Mouse (Mus musculus) fibroblast of lung, adult 2 months (primary cell): ENCODE data around the gene Eif3c.

ENCODE experiments used
- DNase-seq: peaks from one replicate; pipeline ENCODE4 v3.0.0-alpha.2; 2011; ENCODE audit warnings: low read depth

Eif3c gene

GRCm38 (mm10) chr7:126554796-126555195 lies 11.4 kb downstream of the Eif3c start:
- no peak for DNase-seq

- DNase-seq = no peak
Observed at GRCm38 (mm10) chr7:126545631-126546030, 20.6 kb downstream of the Eif3c start.

- no peak for DNase-seq
Observed at GRCm38 (mm10) chr7:126541661-126542060, 24.6 kb downstream of the Eif3c start.

- DNase-seq = peak; percentile 44
Observed at GRCm38 (mm10) chr7:126537820-126538585, 28.2 kb downstream of the Eif3c start.

GRCm38 (mm10) chr7:126536466-126536865 lies 29.7 kb downstream of the Eif3c start:
- no peak for DNase-seq

- no peak for DNase-seq
Observed at GRCm38 (mm10) chr7:126535766-126536165, 30.4 kb downstream of the Eif3c start.

GRCm38 (mm10) chr7:126533434-126533833 lies 32.8 kb downstream of the Eif3c start:
- no peak for DNase-seq

GRCm38 (mm10) chr7:126528166-126528577 lies 38.0 kb downstream of the Eif3c start:
- DNase-seq = no peak

GRCm38 (mm10) chr7:126523316-126523715 lies 42.9 kb downstream of the Eif3c start:
- no peak for DNase-seq

GRCm38 (mm10) chr7:126519513-126519912 lies 46.7 kb downstream of the Eif3c start:
- no peak for DNase-seq

GRCm38 (mm10) chr7:126518261-126518941 lies 47.8 kb downstream of the Eif3c start:
- no peak for DNase-seq

- DNase-seq = no peak
Observed at GRCm38 (mm10) chr7:126511287-126511686, 54.9 kb downstream of the Eif3c start.

GRCm38 (mm10) chr7:126507126-126507778 lies 59.0 kb downstream of the Eif3c start:
- DNase-seq = no peak

GRCm38 (mm10) chr7:126504913-126505312 lies 61.3 kb downstream of the Eif3c start:
- DNase-seq = no peak

- peak; percentile 95 for DNase-seq
Observed at GRCm38 (mm10) chr7:126503273-126503878, 62.8 kb downstream of the Eif3c start, which contains the start of gene Atxn2l. TSS of gene Atxn2l (minus strand) at chr7:126503437.

- DNase-seq = no peak
Observed at GRCm38 (mm10) chr7:126502751-126503150, 63.5 kb downstream of the Eif3c start.

- peak; percentile 89 for DNase-seq
Observed at GRCm38 (mm10) chr7:126502023-126502741, 64.0 kb downstream of the Eif3c start.

GRCm38 (mm10) chr7:126501684-126502022 lies 64.6 kb downstream of the Eif3c start:
- no peak for DNase-seq

- DNase-seq = no peak
Observed at GRCm38 (mm10) chr7:126499416-126499815, 66.8 kb downstream of the Eif3c start.

- DNase-seq = no peak
Observed at GRCm38 (mm10) chr7:126497966-126498365, 68.2 kb downstream of the Eif3c start.

- DNase-seq = no peak
Observed at GRCm38 (mm10) chr7:126496475-126496874, 69.7 kb downstream of the Eif3c start.
